Mouse (Mus musculus) liver, embryonic 14.5 days (tissue): ENCODE data around the gene Trip13. TPM values are rescaled to one million over a fixed set of nuclear protein-coding genes. Genes with fewer than 3 reads are reported as not detected.

Experiments used
- ATAC-seq: fragments of 200-750 bp; cut with Nextera tagmentation; 2 replicates; pipeline ENCODE4 v1.8.0; 2017; ENCODE audit warnings: moderate number of reproducible peaks, mild to moderate bottlenecking, moderate library complexity; ENCODE audit not compliant: insufficient read depth
- DNase-seq, 3 experiments: peaks; one replicate each; pipeline ENCODE4 v3.0.0-alpha.2; 2012 to 2013; ENCODE audit warnings: low read depth in 3 of 3, low spot score in 3 of 3
- H3K27ac ChIP-seq: fragments of 300-500 bp; sonication (generic); 2 replicates; pipeline ENCODE4 v1.5.1; 2014; ENCODE audit warnings: moderate library complexity, mild to moderate bottlenecking, control low read depth, inconsistent platforms
- H3K27me3 ChIP-seq: fragments of 300-500 bp; sonication (generic); 2 replicates; pipeline ENCODE4 v1.6.1; 2014; ENCODE audit warnings: mild to moderate bottlenecking, low read length, moderate library complexity; ENCODE audit not compliant: control insufficient read depth, insufficient read depth
- H3K36me3 ChIP-seq: fragments of 300-500 bp; sonication (generic); replicated peaks from 2 replicates; pipeline ENCODE4 v1.6.1; 2014; ENCODE audit warnings: low read depth; ENCODE audit not compliant: control insufficient read depth, insufficient read depth
- H3K4me1 ChIP-seq, 2 experiments: fragments of 200-500 bp in 1 of 2; fragments of 300-500 bp in 1 of 2; sonication (generic) in 1 of 2; replicated peaks; 2 replicates each; pipeline ENCODE4 v1.6.1; 2012 to 2014; ENCODE audit warnings: antibody characterized with exemption in 1 of 2, inconsistent platforms in 1 of 2, low read length in 1 of 2; ENCODE audit not compliant: control insufficient read depth in 2 of 2, insufficient read depth in 2 of 2
- H3K4me2 ChIP-seq: fragments of 300-500 bp; sonication (generic); 2 replicates; pipeline ENCODE4 v1.6.1; 2014; ENCODE audit warnings: low read depth, mild to moderate bottlenecking, control low read depth, moderate library complexity
- H3K4me3 ChIP-seq, 2 experiments: fragments of 200-500 bp in 1 of 2; fragments of 300-500 bp in 1 of 2; sonication (generic) in 1 of 2; 2 replicates each; pipeline ENCODE4 v1.5.1; 2012 to 2014; ENCODE audit warnings: low read depth in 2 of 2, low read length in 2 of 2, mild to moderate bottlenecking in 2 of 2, control low read depth in 1 of 2, inconsistent platforms in 1 of 2, moderate library complexity in 1 of 2; ENCODE audit not compliant: insufficient read depth in 1 of 2
- H3K9ac ChIP-seq: fragments of 300-500 bp; sonication (generic); replicated peaks from 2 replicates; pipeline ENCODE4 v1.6.1; 2014; ENCODE audit warnings: mild to moderate bottlenecking, control low read depth, moderate library complexity
- H3K9me3 ChIP-seq: fragments of 300-500 bp; sonication (generic); 2 replicates; pipeline ENCODE4 v1.6.1; 2016; ENCODE audit warnings: low read length, mixed read lengths; ENCODE audit not compliant: control insufficient read depth
- CTCF ChIP-seq: IDR thresholded peaks from 2 replicates; pipeline ENCODE4 v1.5.1; 2016; ENCODE audit warnings: antibody characterized with exemption, low read depth, control low read depth
- EP300 ChIP-seq: IDR thresholded peaks from 2 replicates; pipeline ENCODE4 v1.6.1; 2016; ENCODE audit warnings: antibody characterized with exemption, low read depth
- WGBS: fragments of 180-500 bp; shearing (Covaris S2); extraction: QIAGEN DNeasy Blood & Tissue Kit; methylation state at CpG from one replicate; pipeline ENCODE4 v1.1.7; 2014; ENCODE audit not compliant: insufficient replicate concordance; 5-methylcytosine and 5-hydroxymethylcytosine counted together
- polyA plus RNA-seq, 2 experiments: library from polyadenylated mRNA; depleted of rRNA in 1 of 2; stranded (reverse) in 1 of 2; unstranded in 1 of 2; fragments of >200 nt; fragmentation: Nextera tagmentation in 1 of 2; extraction: Ambion mirVana in 1 of 2; gene quantifications; 2 replicates each; pipeline versions ENCODE4 v1.2.1 to v1.2.3; 2012 to 2014

Trip13 gene
- polyA plus RNA-seq, 2 experiments = 11.5 to 21.9 TPM

DNA sequence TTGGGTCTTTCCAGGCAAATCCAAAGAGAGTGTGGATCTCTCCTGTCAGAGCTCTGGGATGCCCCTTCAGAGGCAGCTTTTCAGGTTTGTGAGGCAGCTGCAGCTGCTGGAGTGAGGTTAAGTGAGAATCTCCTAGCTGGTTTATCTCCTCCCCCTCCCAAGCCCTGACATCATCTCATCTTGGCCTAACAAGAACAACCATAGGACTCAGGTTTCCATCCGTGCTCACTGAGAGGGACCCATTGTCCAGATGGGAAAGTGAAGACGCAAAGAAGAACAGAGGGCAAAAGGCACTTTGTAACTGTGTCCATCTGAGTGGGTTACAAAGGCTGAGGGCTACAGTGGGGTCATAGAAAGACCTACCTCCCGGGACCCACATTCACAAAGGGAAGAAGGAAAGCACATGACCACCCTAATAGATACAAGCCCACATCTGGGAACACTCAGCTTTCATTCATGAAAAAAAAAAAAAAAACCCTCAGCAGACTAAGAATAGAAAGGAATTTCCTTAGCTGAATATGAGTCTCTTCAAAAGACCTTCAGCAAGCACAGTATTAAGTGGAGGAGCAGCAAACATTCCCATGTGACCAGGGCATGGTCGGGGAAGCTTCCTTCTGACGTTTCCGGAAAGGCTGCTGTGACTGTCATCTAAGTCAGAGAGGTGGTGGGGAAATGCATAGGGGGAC, 44.9 kb downstream of the Trip13 start:
- DNase-seq (peak in 1 of 3 experiments; percentile 1), ATAC-seq (no peak)
- TF ChIP-seq CTCF (no peak), EP300 (no peak)
- Histone ChIP-seq H3K4me1 (0 out of 4 replicates have a peak, but pooled peaks cover 0 to 3% of the 10 kb centered on the region in 2 experiments), H3K36me3 (no peaks in the 10 kb centered on the region), H3K4me2 (no peak overlapping the region), H3K9ac (no peak overlapping the region), H3K9me3 (no peaks in the 10 kb centered on the region), H3K27me3 (no peaks in the 10 kb centered on the region), H3K27ac (no peak overlapping the region), H3K4me3 (no peak overlapping the region)
- WGBS = 44% methylated on average over 6 of the region's 6 CpGs

GRCm38 (mm10) chr13:73887415-73887874, 50.1 kb downstream of the Trip13 start:
- Histone ChIP-seq H3K4me3 (no peak overlapping the region), H3K4me2 (no peak overlapping the region), H3K9me3 (no peaks in the 10 kb centered on the region), H3K27ac (no peak overlapping the region), H3K4me1 (0 out of 4 replicates have a peak, but pooled peaks cover 0 to 3% of the 10 kb centered on the region in 2 experiments), H3K36me3 (no peaks in the 10 kb centered on the region), H3K27me3 (no peaks in the 10 kb centered on the region), H3K9ac (no peak overlapping the region)
- TF ChIP-seq EP300 (no peak), CTCF (no peak)
- WGBS = 68% methylated on average over 4 of the region's 4 CpGs
- DNase-seq = no peak
- ATAC-seq = no peak

DNA sequence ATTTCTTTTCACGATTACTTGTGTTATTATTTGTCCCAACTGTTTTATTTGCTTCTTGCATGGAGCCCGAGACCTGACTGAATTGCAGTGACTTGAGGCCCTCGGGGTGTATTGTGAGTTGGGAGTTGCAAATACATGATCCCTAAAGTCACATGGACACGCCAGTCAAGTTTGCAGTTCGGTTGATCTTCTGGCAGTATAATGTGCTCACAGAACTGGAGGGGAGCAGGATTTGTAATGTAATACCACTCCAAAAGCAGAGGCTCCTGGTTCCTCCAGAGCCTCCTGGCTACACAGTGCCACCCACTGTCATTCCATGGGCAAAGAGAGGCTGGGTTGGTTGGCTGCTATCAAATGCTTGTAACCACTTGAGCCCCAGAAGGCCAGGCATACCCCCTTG, 51.0 kb downstream of the Trip13 start:
- 57% methylated on average over 5 of the region's 5 CpGs for WGBS
- H3K4me1 ChIP-seq = no peaks in the 10 kb centered on the region
- H3K4me3 ChIP-seq = no peak overlapping the region
- ATAC-seq (no peak), DNase-seq (no peak)
- H3K4me2 ChIP-seq = no peak overlapping the region
- H3K36me3 ChIP-seq = no peaks in the 10 kb centered on the region
- no peaks in the 10 kb centered on the region for H3K9me3 ChIP-seq
- H3K27ac ChIP-seq = no peak overlapping the region
- TF ChIP-seq EP300 (no peak), CTCF (no peak)
- H3K27me3 ChIP-seq = no peaks in the 10 kb centered on the region
- no peak overlapping the region for H3K9ac ChIP-seq

DNA sequence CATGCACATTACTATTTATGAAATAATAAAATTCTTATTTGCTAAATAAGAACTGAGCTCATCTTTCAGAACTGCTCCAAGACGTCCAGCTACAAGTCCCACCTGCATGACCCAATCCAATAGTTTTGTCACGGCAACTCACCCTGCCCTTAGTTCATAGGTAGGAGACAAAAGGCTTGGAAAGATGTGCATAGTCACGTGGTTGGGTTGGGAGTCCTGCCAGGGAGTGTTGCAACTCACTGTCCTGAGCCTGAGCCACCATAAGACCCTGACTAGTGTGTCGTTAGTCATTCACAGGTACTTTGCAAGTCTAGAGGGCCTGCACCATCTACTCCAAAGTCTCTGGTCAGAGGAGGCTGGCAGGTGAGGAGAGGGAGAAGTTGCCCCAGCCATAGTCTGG, 51.5 kb downstream of the Trip13 start:
- no peaks in the 10 kb centered on the region for H3K4me1 ChIP-seq
- no peak overlapping the region for H3K4me2 ChIP-seq
- no peak overlapping the region for H3K9ac ChIP-seq
- H3K27me3 ChIP-seq = no peaks in the 10 kb centered on the region
- 47% methylated on average over 4 of the region's 4 CpGs for WGBS
- DNase-seq = no peak
- no peak overlapping the region for H3K4me3 ChIP-seq
- ATAC-seq = no peak
- TF ChIP-seq EP300 (no peak), CTCF (no peak)
- H3K36me3 ChIP-seq = no peaks in the 10 kb centered on the region
- no peak overlapping the region for H3K27ac ChIP-seq
- H3K9me3 ChIP-seq = no peaks in the 10 kb centered on the region

- Histone ChIP-seq H3K4me1 (no peaks in the 10 kb centered on the region), H3K4me3 (no peak overlapping the region), H3K27ac (no peak overlapping the region), H3K36me3 (no peaks in the 10 kb centered on the region), H3K9me3 (no peaks in the 10 kb centered on the region), H3K9ac (no peak overlapping the region), H3K27me3 (no peaks in the 10 kb centered on the region), H3K4me2 (no peak overlapping the region)
- DNase-seq (no peak), ATAC-seq (no peak)
- TF ChIP-seq CTCF (no peak), EP300 (no peak)
- WGBS = 63% methylated on average over 4 of the region's 4 CpGs
These were observed 51.9 kb downstream of the Trip13 start for GRCm38 (mm10) chr13:73885656-73886055.
